Mouse (Mus musculus) adrenal gland (tissue): ENCODE data around the gene Foxq1.

ENCODE experiments used
- intact Hi-C: fragments of 180-260 bp; cut with DNase I; formaldehyde crosslinking; loops from one replicate; pipeline ENCODE4 v1.15.1; 2025

Gene Foxq1

DNA sequence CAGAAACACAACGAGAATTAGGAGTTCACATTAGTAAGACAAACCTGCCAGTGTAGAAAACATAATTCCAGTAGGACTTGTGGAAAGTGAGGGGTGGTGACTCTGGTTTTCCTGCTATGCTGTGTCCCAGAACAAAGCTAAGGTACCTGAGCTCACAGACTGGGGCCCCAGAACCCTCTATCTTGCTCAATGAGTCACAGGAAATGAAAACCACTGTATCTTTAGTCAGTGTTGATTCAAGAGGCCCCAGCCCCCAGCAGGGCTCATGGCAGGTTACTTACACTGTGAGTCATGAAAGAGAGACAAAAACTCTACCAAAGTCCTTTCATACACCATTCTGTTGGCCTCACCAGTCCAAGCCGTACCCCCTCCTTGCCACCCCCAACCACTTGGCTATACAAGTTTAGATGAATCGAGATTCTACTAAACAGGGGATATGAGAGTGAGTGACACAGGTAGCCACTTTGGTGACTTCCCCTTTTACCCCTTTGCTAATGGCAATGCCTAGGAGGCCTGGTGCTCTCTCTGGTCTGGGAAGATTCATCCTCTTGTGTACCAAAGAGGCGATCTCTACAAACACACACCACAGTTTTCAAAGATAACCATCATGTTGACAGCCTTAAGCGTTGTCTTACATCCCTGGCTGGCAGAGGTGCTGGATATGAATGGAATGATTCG lies 11.8 kb downstream of the Foxq1 start:
- intact Hi-C loops: no loop called here

DNA sequence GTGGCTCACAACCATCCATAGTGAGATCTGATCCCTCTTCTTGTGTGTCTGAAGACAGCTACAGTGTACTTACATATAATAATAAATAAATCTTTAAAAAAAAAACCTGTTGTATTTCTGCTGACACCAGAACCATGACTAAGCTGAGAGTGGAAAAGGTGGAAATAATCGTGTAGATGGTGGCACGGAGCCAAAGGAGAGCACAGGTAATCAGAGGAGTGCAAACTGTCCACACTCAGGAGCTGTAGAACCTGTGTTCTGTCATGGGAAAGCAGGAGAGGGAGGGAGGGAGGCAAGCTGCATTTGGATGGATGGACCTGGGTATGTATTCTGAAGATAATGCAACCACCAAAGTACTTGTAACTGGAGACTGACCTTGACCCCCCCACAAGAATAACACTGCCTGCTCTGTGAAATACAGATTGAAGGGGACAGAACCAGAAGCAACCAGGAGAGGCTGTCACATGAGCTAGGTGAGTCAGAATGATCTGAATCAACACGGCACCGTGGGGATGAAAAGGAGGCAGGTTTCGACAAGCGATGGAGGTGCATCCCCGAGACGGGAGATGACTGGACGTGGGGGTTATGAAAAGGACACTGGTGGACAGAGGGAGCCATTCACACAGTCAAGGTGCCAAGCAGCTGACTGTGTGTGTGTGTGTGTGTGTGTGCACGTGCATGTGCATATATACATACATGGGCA lies 17.0 kb downstream of the Foxq1 start:
- intact Hi-C loops: no loop called here

DNA sequence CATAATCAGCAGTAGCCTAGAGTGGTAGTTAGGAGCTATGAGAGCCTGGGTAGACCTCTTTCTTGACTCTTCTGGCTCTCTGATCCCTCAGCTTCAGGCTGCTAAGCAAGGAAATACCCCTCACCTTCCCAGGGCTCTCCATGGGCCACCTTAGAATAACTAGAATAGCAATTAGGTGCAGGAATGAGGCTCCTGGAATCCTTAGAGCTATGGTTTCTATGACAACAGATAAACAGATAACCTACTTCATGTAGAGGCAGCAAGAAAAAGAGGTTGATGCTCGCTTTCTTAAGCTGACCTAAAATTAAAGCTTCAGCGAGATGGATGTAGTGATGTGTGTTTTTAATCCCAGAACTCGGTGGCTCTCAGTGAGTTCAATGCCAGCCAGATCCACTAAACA lies 18.7 kb downstream of the Foxq1 start:
- intact Hi-C loops: no loop called here

DNA sequence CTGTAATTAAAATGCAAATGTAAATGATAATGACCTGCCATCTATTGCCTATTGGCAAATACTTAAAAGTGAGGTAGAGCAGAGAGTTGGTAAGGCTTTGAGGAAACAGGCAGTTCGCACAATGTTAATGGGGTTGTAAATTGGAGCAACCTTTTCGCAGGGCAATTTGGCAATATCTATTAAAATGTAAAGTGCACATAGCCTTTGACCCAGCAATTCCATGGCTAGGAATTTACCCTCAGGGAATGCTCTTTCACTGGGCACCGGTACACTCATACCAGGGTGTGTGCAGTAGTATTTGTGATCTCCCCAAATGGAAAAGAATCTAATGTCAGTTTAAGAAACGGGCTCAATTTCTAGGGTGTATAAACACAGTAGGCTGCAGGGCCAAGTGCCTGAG lies 20.8 kb downstream of the Foxq1 start:
- intact Hi-C loops: no loop called here

DNA sequence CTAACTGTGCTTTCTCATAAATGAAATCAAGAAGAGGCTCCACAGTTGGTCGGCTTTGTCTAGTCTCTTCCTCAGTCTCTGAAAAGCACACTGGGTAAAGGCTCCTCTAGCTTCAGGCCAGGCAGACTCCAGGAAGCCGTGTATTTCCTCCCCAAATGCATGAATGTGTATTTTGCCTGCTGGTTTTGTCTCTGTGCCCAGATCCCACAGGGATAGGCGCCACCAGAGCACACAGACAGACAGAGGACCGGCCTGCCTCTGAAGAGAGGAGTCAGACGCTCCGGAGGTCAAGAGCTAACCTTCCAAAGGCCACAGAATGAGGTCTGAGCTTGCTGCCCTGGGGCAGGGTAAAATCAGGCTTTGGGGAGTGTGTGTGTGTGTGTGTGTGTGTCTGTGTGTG lies 21.6 kb downstream of the Foxq1 start:
- intact Hi-C loops: no loop called here

DNA sequence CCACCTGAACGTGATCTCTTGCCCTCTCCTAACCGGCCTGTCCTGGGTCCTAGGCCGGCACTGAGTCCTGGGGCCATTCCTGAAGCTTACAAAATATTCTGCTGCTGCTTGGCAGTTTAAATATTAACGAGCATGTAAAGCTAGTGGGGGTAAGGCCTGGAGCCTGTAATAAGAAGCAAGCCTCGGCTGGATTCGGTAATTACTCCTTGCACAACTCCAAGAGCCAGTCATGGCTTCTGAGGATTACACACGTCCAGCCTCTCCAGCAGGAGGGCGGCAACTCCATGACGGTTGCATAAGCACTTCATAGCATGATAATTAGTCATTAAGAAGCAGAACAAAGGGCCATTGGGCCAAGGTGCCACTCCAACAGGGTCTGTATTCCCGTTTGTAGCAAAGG lies 22.5 kb downstream of the Foxq1 start:
- intact Hi-C loops: no loop called here

DNA sequence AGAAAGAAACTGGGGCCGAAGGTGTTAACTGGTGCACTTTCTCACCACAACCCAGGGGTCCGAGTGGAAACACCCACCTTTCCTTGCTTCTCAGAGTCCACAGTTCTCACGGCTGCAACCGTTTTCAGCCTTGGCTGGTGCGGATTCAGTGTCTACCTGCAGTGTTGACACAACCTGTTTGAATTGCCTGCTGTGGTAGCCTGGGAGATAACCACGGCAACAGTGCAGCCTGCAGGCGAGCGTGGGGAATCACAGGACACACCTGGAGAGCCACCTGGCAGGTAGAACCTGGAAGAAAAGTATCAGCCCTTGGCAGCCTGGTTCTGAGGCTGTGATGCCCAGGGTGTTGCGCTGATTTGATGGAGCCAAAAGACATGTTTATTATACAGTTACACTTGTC lies 23.9 kb downstream of the Foxq1 start:
- intact Hi-C loops: no loop called here

DNA sequence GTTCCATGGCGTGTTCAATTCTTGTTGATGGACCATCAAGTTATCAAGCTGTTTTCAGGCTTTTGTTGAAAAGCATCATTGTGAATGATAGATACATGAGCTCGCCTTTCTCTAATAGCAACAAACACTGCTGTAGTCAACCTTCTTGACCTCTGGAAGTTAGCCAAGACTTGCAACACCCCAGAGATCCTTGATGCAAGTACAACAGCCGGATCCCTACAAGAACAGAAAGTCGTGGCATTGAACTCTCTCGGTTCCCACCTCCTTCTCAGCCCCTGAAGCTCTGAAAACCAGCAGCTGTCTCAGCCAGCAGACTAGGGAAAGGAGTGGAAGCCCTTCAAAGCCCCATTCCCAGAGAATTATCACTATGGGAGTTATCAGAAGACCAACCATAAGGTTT lies 31.4 kb downstream of the Foxq1 start:
- intact Hi-C loops: no loop called here

DNA sequence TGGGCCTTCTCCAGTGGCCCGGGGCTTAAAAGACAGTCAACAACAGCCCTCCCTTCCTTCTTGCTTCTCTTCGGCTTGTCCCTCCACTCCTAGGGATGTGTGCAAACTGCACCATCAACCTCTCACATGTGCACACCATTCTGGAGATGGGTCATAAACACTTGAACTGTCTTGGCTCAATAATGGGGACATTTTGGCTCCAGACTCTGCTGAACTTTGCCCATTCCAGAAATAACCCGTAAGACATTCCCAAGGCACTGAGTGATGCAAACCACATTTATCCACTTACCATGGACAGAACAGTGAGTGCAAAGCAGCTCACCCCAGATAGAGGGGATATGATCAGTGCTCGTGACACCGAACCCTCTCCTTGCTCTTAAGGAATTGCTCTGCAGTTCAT lies 43.6 kb downstream of the Foxq1 start:
- intact Hi-C loops: no loop called here

DNA sequence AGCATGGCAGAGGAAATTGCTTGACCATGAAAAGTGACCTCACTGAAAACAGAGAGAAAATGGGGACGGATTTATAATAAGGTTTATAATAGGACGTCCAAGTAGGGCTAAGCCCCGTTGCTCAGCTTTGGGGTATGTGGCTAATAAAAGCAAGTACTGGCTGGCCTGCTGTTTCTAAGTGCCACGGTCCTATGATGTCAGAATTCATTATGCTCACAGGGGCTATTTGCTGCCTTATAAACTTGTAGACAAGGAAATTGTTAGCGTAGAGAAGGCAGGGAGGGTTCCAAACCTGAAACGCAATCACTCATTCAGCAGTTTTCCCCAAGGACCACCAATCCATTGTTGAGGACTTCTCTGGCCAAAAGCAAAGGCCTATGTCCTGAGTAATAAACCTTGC lies 48.0 kb downstream of the Foxq1 start:
- intact Hi-C loops: no loop called here
